ENCODE assay signal across 8 mouse cellular contexts in genomic region chr6:138171480-138172224, GRCm38 (mm10). TPM values are rescaled to one million over a fixed set of nuclear protein-coding genes. Genes with fewer than 3 reads are reported as not detected.
A peak's percentile ranks its signal among the peaks of the same experiment; 100 is the strongest.
DNase-seq lines count a peak whose midpoint lies in the region; ATAC-seq lines count a peak whose summit lies in the region.

No protein-coding gene starts in this region.

- peak; percentile 84 for ATAC-seq in forebrain, embryonic 13.5 days
- ATAC-seq in hindbrain, embryonic 13.5 days (ENCODE audit: low FRiP score) = peak; percentile 87
- peak; percentile 57 for ATAC-seq in neural tube, embryonic 11.5 days (ENCODE audit: insufficient read depth, low FRiP score, low TSS enrichment)

- H3K9me3 ChIP-seq in forebrain, embryonic 13.5 days (replicated peaks) = no peaks in the 10 kb centered on the region
- no peaks in the 10 kb centered on the region for H3K9me3 ChIP-seq in hindbrain, embryonic 13.5 days
- no peaks in the 10 kb centered on the region for H3K9me3 ChIP-seq in neural tube, embryonic 11.5 days (ENCODE audit: control insufficient read depth, low read length)

- H3K27ac ChIP-seq in forebrain, embryonic 13.5 days = no peak overlapping the region
- no peak overlapping the region for H3K27ac ChIP-seq in hindbrain, embryonic 13.5 days
- H3K27ac ChIP-seq in neural tube, embryonic 11.5 days (ENCODE audit: low read depth, low read length) = no peak overlapping the region

- H3K4me2 ChIP-seq in forebrain, embryonic 13.5 days = no peak overlapping the region
- no peak overlapping the region for H3K4me2 ChIP-seq in hindbrain, embryonic 13.5 days
- H3K4me2 ChIP-seq in neural tube, embryonic 11.5 days (ENCODE audit: low read depth) = no peak overlapping the region

- no peaks in the 10 kb centered on the region for H3K4me1 ChIP-seq in forebrain, embryonic 13.5 days
- H3K4me1 ChIP-seq in hindbrain, embryonic 13.5 days (replicated peaks) = no peaks in the 10 kb centered on the region
- no peaks in the 10 kb centered on the region for H3K4me1 ChIP-seq in neural tube, embryonic 11.5 days (ENCODE audit: control insufficient read depth, insufficient read depth, low read length)

- 59% methylated on average over 15 of the region's 15 CpGs for WGBS in forebrain, embryonic 13.5 days
- 72% methylated on average over 15 of the region's 15 CpGs for WGBS in hindbrain, embryonic 13.5 days
- WGBS in neural tube, embryonic 11.5 days = 75% methylated on average over 15 of the region's 15 CpGs

- no peak overlapping the region for H3K9ac ChIP-seq in forebrain, embryonic 13.5 days
- H3K9ac ChIP-seq in hindbrain, embryonic 13.5 days = no peak overlapping the region
- H3K9ac ChIP-seq in neural tube, embryonic 11.5 days (ENCODE audit: low read length) = no peak overlapping the region

- H3K27me3 ChIP-seq in forebrain, embryonic 13.5 days = no peaks in the 10 kb centered on the region
- H3K27me3 ChIP-seq in hindbrain, embryonic 13.5 days = no peaks in the 10 kb centered on the region
- no peaks in the 10 kb centered on the region for H3K27me3 ChIP-seq in neural tube, embryonic 11.5 days (ENCODE audit: control insufficient read depth, insufficient read depth, low read length)

- peak; percentile 11 to 12 for DNase-seq in kidney, adult 8-10 months
- no peak for DNase-seq in kidney, adult 11 months
- peak; percentile 8 to 18 for DNase-seq in left cerebral cortex, adult 8-10 months (ENCODE audit: low spot score in 2 of 2)
- DNase-seq in neural tube, embryonic 11.5 days (ENCODE audit: low spot score) = peak; percentile 30
- DNase-seq in T-cell, adult 2 months (ENCODE audit: low spot score) = no peak
- no peak for DNase-seq in urinary bladder, postnatal 4 days (ENCODE audit: low spot score in 2 of 2)

- H3K4me3 ChIP-seq in forebrain, embryonic 13.5 days = no peak overlapping the region
- H3K4me3 ChIP-seq in hindbrain, embryonic 13.5 days = no peak overlapping the region
- H3K4me3 ChIP-seq in neural tube, embryonic 11.5 days (ENCODE audit: low read depth, low read length) = no peak overlapping the region

- no peaks in the 10 kb centered on the region for H3K36me3 ChIP-seq in forebrain, embryonic 13.5 days (ENCODE audit: poor library complexity, severe bottlenecking)
- no peaks in the 10 kb centered on the region for H3K36me3 ChIP-seq in hindbrain, embryonic 13.5 days
- H3K36me3 ChIP-seq in neural tube, embryonic 11.5 days (ENCODE audit: control insufficient read depth, insufficient read depth, low read length) = no peaks in the 10 kb centered on the region

RNA-seq across cellular contexts. Expression of gene Mgst1, which starts 31.5 kb away (rescaled TPM):
- polyA plus RNA-seq in forebrain, embryonic 13.5 days (2015; fragmentation: Nextera tagmentation; extraction: Ambion mirVana) = 36.2 and 44.1 TPM in 2 replicates
- 117 and 132 TPM in 2 replicates for polyA plus RNA-seq in hindbrain, embryonic 13.5 days (2015; fragmentation: Nextera tagmentation; extraction: Ambion mirVana)
- 10 to 100 TPM; 12.8 to 19.0 (median 17.3) TPM for total RNA-seq in left cerebral cortex, adult 8-10 months (2022)
- polyA plus RNA-seq in neural tube, embryonic 11.5 days (2014; fragmentation: Nextera tagmentation; extraction: Ambion mirVana) = 59.7 and 61.3 TPM in 2 replicates

Comparison
In these comparisons a context has a peak if more than half of its experiments do, and no peak if none do; other contexts are left out.
1. DNase-seq: peak in kidney, adult 8-10 months (2 of 2), left cerebral cortex, adult 8-10 months (2 of 2) and neural tube, embryonic 11.5 days (single experiment); none in kidney, adult 11 months (single experiment), T-cell, adult 2 months (single experiment) and urinary bladder, postnatal 4 days (0 of 2).
2. Peak in every context shown above with its lines, with median percentiles within 50 percentile points of each other: ATAC-seq.